Mouse (Mus musculus) forebrain, embryonic 13.5 days (tissue): ENCODE measurements at regions not wholly inside any gene's neighbourhood (a gene's known extent, or its start where the extent isn't known, plus 50 kb on each side); places are given as distances from the start of the nearest gene placed in this dataset.

Experiments used
- ATAC-seq: fragments of 200-750 bp; cut with Nextera tagmentation; 2 replicates; pipeline ENCODE4 v1.8.0; 2017
- H3K27ac ChIP-seq: fragments of 300-500 bp; sonication (generic); 2 replicates; pipeline ENCODE4 v1.5.1; 2015; ENCODE audit warnings: inconsistent platforms, mild to moderate bottlenecking, moderate library complexity
- H3K27me3 ChIP-seq: fragments of 300-500 bp; sonication (generic); 2 replicates; pipeline ENCODE4 v1.6.1; 2015; ENCODE audit warnings: mild to moderate bottlenecking, inconsistent platforms
- H3K36me3 ChIP-seq: fragments of 300-500 bp; sonication (generic); 2 replicates; pipeline ENCODE4 v1.6.1; 2015; ENCODE audit warnings: mild to moderate bottlenecking, inconsistent platforms; ENCODE audit not compliant: poor library complexity, severe bottlenecking
- H3K4me1 ChIP-seq: fragments of 300-500 bp; sonication (generic); 2 replicates; pipeline ENCODE4 v1.6.1; 2015; ENCODE audit warnings: inconsistent platforms
- H3K4me2 ChIP-seq: fragments of 300-500 bp; sonication (generic); 2 replicates; pipeline ENCODE4 v1.6.1; 2015; ENCODE audit warnings: inconsistent platforms, mild to moderate bottlenecking, moderate library complexity
- H3K4me3 ChIP-seq: fragments of 300-500 bp; sonication (generic); 2 replicates; pipeline ENCODE4 v1.5.1; 2015; ENCODE audit warnings: mild to moderate bottlenecking, inconsistent platforms
- H3K9ac ChIP-seq: fragments of 300-500 bp; sonication (generic); 2 replicates; pipeline ENCODE4 v1.6.1; 2015; ENCODE audit warnings: mild to moderate bottlenecking, inconsistent platforms
- H3K9me3 ChIP-seq: fragments of 300-500 bp; sonication (generic); replicated peaks from 2 replicates; pipeline ENCODE4 v1.6.1; 2016; ENCODE audit warnings: inconsistent platforms
- WGBS: fragments of 180-500 bp; shearing (Covaris S2); methylation state at CpG from one replicate; pipeline ENCODE4 v1.1.7; 2015; 5-methylcytosine and 5-hydroxymethylcytosine counted together

DNA sequence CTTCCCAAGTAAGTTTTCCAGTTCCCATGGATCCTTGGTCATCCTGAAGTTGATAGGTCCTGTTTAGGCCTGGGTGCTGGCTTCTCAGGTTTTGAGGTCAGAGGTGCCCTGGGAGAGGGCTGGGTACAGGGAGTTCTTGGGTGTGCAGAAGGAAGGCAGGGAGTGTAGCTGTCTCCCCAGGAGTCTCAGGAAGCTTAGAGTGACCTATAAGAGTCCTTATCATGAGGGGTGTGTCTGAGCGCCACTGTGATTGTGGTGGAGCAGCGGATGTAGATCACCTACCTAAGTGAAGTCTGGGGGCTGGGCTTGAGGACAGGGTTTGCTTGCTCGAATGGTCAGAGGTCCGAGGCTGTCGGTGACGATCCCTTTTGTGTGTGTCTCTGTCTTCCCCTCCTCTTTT lies 148.8 kb upstream of the Pitx1 start:
- peaks cover 20% of the 10 kb centered on the region; the same call in 1 of the 2 replicates for H3K4me1 ChIP-seq
- no peaks in the 10 kb centered on the region for H3K36me3 ChIP-seq
- WGBS = 37% methylated on average over 6 of the region's 6 CpGs
- H3K27ac ChIP-seq = no peak overlapping the region
- ATAC-seq = no peak
- H3K4me3 ChIP-seq = no peak overlapping the region
- peaks cover 28% of the 10 kb centered on the region for H3K27me3 ChIP-seq
- H3K9me3 ChIP-seq = no peaks in the 10 kb centered on the region
- H3K9ac ChIP-seq = no peak overlapping the region
- no peak overlapping the region for H3K4me2 ChIP-seq

DNA sequence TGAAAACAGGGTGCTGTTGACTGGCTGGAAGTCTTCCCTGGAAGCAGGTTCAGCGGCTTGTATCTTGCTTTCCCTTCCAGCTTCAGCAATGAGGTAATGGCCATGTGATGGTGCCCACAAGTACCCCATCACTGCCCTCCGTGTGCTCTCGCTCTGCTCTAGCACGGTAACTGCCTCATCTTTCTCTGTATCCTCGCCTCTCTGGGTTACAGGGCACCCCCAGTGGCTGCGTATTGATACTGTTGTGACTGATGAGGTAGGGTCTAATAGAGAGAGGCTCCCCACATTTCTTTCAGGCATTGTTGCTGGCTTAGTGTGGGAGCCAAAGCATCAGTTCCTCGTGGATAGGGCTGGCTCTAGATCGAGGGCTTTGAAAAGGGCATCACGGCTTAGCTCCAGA lies 147.9 kb upstream of the Pitx1 start:
- ATAC-seq = no peak
- Histone ChIP-seq H3K9ac (no peak overlapping the region), H3K27ac (no peak overlapping the region), H3K27me3 (peaks cover 31% of the 10 kb centered on the region), H3K4me2 (no peak overlapping the region), H3K4me1 (peaks cover 14% of the 10 kb centered on the region; the same call in 1 of the 2 replicates), H3K4me3 (no peak overlapping the region), H3K36me3 (no peaks in the 10 kb centered on the region), H3K9me3 (no peaks in the 10 kb centered on the region)
- 34% methylated on average over 9 of the region's 9 CpGs for WGBS

DNA sequence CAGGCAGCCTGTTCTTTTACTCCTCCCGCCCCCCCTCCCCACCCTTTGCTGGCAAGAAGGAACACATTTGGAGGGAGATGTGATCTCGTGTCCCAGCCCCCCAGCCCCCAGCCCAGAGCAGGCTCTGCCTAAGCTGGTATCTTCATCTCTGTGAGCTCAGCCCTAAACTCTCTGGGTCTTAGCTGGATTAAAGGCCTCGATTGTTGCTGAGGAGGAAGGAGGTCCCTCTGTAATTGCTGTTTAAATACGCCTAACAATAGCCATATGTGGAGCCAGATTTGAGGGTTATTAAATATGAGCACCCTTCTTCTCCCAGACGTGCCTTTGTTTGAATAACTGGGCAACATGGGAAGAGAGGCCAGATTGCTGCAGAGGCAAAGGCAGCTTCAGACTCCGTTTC lies 145.0 kb upstream of the Pitx1 start:
- H3K4me1 ChIP-seq = peaks cover 14% of the 10 kb centered on the region; the same call in 1 of the 2 replicates
- no peak overlapping the region for H3K4me3 ChIP-seq
- H3K9me3 ChIP-seq = no peaks in the 10 kb centered on the region
- no peak overlapping the region for H3K9ac ChIP-seq
- WGBS = 42% methylated on average over 6 of the region's 6 CpGs
- H3K36me3 ChIP-seq = no peaks in the 10 kb centered on the region
- H3K4me2 ChIP-seq = no peak overlapping the region
- H3K27ac ChIP-seq = no peak overlapping the region
- no peak for ATAC-seq
- peaks cover 28% of the 10 kb centered on the region for H3K27me3 ChIP-seq

DNA sequence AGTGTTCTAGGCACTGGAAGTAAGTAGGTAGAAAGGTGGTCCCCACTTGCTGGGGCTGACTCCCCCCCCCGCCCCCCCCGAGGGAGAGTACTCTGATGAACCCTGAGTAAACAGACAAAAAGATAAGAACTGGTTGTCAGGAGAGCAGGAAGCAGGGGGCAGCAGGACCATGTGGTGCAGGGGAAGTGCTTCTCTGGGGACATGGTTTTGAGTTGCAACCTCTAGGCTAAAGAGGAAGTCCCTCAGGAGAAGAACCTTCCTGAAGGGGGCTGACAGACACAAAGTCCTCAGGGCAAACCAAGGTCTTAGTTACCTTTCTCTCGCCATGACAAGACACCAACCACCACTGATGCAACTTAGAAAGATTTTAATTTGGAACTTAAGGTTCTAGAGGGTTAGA lies 141.9 kb upstream of the Pitx1 start:
- H3K9me3 ChIP-seq = no peaks in the 10 kb centered on the region
- H3K27ac ChIP-seq = no peak overlapping the region
- no peak for ATAC-seq
- H3K4me2 ChIP-seq = no peak overlapping the region
- H3K9ac ChIP-seq = no peak overlapping the region
- H3K4me1 ChIP-seq = no peaks in the 10 kb centered on the region
- 80% methylated on average over 3 of the region's 3 CpGs for WGBS
- no peaks in the 10 kb centered on the region for H3K36me3 ChIP-seq
- H3K27me3 ChIP-seq = peaks cover 11% of the 10 kb centered on the region; the same call in 1 of the 2 replicates
- H3K4me3 ChIP-seq = no peak overlapping the region

DNA sequence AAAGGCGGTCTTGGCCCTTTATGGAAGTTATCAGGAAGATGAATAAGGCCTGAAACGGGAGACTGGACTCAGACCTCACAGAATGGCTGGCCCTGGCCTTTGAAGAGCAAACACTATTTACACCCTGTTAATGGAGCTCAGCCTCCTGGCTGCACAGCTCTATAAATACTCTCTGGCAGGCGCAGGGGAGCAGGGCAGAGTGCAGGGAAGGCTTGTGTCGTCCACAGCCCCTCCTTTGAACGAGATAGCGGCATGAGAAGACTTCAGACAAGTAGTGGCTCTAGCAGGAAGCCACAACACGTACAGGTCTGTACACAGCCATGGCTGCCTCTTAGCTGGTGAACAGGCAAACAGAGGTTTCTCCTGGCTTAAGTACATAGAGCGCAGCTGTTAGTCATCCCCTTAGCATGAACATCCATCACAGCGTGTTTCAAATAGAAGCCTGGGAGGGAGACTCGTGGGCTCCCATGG lies 141.0 kb upstream of the Pitx1 start:
- Histone ChIP-seq H3K9ac (no peak overlapping the region), H3K9me3 (no peaks in the 10 kb centered on the region), H3K4me1 (no peaks in the 10 kb centered on the region), H3K27me3 (peaks cover 3% of the 10 kb centered on the region; the same call in 1 of the 2 replicates), H3K36me3 (no peaks in the 10 kb centered on the region), H3K27ac (no peak overlapping the region), H3K4me3 (no peak overlapping the region), H3K4me2 (no peak overlapping the region)
- WGBS = 56% methylated on average over 10 of the region's 10 CpGs
- ATAC-seq = no peak

DNA sequence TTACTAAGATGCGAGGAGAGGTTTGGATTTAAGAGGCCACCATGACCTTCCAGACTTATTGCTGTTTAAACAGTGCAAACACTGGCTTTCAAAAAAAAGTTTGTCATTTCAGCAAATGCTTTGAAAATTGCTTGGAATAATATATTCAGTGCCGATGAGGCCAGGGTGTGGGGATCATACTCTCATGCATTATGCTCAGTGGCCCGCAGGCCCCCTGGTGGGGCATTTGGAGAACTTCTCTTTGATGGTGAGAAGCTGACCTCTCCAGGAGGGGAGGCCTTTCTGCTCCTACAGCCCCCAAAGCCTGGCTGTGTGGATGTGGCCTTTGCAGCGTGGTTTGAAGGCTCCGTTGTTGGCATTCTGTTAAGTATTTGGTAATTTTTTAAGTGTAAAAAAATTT lies 138.1 kb upstream of the Pitx1 start:
- Histone ChIP-seq H3K27ac (no peak overlapping the region), H3K4me3 (no peak overlapping the region), H3K9ac (no peak overlapping the region), H3K27me3 (peaks cover under 1% of the 10 kb centered on the region; the same call in 1 of the 2 replicates), H3K4me2 (no peak overlapping the region), H3K36me3 (no peaks in the 10 kb centered on the region), H3K9me3 (no peaks in the 10 kb centered on the region; the same call in 1 of the 2 replicates), H3K4me1 (no peaks in the 10 kb centered on the region)
- no peak for ATAC-seq
- 51% methylated on average over 5 of the region's 5 CpGs for WGBS

DNA sequence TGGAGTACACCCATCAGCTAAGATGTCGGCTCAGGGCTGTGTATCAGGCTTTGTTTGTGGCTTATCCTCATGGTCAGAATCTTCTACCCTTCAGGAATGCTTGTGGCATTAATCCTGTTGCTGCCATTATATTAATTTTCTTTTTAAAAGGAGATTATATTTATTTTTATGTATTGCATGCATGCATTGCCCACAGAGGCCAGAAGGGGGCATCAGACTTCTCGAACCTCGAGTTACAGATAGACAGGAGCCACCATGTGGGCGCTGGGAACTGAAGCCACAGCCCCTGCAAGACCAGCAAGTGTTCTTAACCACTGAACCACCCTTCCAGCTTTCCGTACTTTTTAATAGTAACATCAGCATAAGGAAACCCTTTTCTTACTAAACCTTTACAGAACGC lies 134.7 kb upstream of the Pitx1 start:
- WGBS = 90% methylated on average over 6 of the region's 6 CpGs
- H3K27ac ChIP-seq = no peak overlapping the region
- H3K4me1 ChIP-seq = no peaks in the 10 kb centered on the region
- no peak overlapping the region for H3K4me2 ChIP-seq
- no peak for ATAC-seq
- no peak overlapping the region for H3K9ac ChIP-seq
- H3K4me3 ChIP-seq = no peak overlapping the region
- no peaks in the 10 kb centered on the region for H3K36me3 ChIP-seq
- no peaks in the 10 kb centered on the region; the same call in 1 of the 2 replicates for H3K9me3 ChIP-seq
- H3K27me3 ChIP-seq = peaks cover 7% of the 10 kb centered on the region

DNA sequence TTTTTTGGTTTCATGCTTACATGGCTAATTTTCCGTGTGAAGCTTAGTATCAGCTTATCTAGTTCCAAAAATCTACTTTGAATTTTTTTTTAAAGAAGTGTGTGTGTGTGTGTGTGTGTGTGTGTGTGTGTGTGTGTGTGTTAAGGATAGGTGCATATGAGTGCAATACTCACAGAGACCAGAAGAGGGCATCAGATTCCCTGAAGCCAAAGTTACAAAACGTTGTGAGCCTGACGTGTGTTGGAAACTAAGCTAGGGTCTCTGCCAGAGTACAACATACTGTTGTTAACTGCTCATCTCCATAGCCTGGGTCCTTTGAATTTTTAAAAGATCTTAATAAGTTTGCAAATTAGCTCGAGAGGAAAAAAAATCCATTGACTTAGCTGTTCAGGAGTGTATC lies 133.5 kb upstream of the Pitx1 start:
- WGBS = 87% methylated on average over 4 of the region's 4 CpGs
- H3K27ac ChIP-seq = no peak overlapping the region
- no peaks in the 10 kb centered on the region for H3K36me3 ChIP-seq
- peaks cover 3% of the 10 kb centered on the region; the same call in 1 of the 2 replicates for H3K4me1 ChIP-seq
- no peak overlapping the region for H3K4me2 ChIP-seq
- H3K9ac ChIP-seq = no peak overlapping the region
- H3K27me3 ChIP-seq = peaks cover 17% of the 10 kb centered on the region
- no peaks in the 10 kb centered on the region; the same call in 1 of the 2 replicates for H3K9me3 ChIP-seq
- no peak overlapping the region for H3K4me3 ChIP-seq
- no peak for ATAC-seq

DNA sequence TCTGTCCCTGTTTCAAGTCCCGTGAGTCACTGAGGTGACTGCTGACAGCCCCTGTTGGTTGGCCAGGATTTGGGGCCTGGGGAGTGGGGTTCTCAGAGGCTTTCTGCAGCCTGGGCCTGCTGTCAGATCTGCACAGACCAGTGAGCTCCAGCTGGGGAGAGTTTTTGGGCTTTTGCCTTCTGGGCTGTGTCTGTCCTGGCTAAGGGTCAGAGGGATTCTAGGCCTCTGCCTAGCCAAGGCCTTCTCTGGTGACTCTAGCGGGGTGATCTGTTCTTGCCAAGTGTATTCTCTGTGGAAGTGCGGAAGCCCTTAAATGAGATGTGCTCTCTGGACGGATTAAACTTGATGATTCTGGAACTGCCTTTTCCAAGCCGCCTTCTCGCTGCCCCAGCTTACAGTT lies 131.2 kb upstream of the Pitx1 start:
- no peak for ATAC-seq
- Histone ChIP-seq H3K27me3 (peaks cover 39% of the 10 kb centered on the region), H3K27ac (no peak overlapping the region), H3K4me2 (no peak overlapping the region), H3K9ac (no peak overlapping the region), H3K9me3 (no peaks in the 10 kb centered on the region; the same call in 1 of the 2 replicates), H3K4me1 (peaks cover 14% of the 10 kb centered on the region), H3K36me3 (no peaks in the 10 kb centered on the region), H3K4me3 (no peak overlapping the region)
- 82% methylated on average over 6 of the region's 6 CpGs for WGBS

DNA sequence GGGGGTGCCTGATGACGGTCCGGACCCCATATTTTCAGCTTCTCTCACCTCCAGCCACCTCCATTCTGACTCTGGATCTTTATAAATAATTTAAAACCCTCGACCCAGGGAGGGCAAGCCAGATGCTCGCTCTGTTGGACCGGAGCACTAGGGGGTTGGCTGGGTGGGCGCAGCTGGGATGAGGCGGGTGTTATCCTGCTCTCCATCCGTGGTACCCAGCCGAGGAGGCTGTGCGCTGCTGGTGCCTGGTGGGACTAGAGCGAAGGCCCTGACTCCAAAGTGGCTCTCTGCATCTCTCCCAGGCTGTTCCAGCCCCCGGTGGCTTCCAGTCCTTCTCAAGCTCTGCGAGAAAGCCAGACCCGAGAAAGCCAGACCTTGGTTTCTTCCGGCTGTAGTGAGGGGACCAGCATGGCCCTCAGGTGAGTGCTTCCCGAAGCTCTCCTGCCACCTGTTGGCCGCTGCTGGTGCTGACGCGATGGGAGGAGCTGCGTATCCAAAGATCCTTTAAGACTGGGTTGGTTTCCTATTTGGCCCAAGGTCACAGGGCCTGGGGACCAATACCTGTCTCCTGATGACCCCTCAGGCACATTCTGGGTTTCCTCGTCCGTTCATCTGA lies 127.1 kb upstream of the Pitx1 start:
- no peaks in the 10 kb centered on the region for H3K9me3 ChIP-seq
- H3K4me1 ChIP-seq = peaks cover 17% of the 10 kb centered on the region
- peak; percentile 72 for ATAC-seq
- 5% methylated on average over 22 of the region's 22 CpGs for WGBS
- peak overlapping the region; percentile 54 for H3K9ac ChIP-seq
- peak overlapping the region; percentile 63 for H3K4me2 ChIP-seq
- H3K27me3 ChIP-seq = peaks cover 50% of the 10 kb centered on the region
- no peak overlapping the region for H3K27ac ChIP-seq
- H3K4me3 ChIP-seq = peak overlapping the region; percentile 31
- no peaks in the 10 kb centered on the region for H3K36me3 ChIP-seq

DNA sequence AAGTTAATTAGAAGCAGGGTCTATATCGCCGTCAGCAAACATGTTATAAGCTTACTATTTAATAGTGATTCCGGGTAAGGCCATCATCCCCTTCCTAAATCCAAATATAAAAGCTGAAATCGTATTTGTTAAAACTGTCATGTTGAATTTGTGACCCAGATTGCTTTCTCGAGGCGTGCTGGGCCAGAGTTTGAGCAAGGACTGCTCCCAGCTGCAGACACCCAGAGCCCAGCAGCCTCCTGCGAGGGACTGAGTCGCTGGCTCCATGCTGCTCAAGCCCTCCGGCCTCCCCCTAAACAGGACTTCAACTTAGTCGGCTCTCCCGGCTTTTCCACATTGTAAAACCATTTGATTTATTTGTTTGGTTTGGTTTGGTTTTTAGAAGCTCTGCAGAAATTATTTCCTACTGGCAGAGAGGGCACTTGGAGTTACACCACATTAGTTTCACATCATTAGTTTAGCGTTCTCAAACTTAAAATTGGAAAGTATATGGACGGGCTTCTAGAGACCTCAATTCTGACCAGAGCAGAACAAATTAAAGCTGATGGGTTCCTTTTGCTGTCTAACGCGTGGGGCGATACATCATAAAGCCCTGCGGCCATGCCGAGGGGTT lies 126.4 kb upstream of the Pitx1 start:
- Histone ChIP-seq H3K9me3 (no peaks in the 10 kb centered on the region), H3K36me3 (no peaks in the 10 kb centered on the region), H3K27ac (no peak overlapping the region), H3K4me3 (0 out of 2 replicates have a peak overlapping the region, but pooled peaks have one; percentile 1), H3K4me1 (peaks cover 20% of the 10 kb centered on the region), H3K9ac (no peak overlapping the region), H3K4me2 (peak overlapping the region; percentile 63), H3K27me3 (peaks cover 50% of the 10 kb centered on the region)
- ATAC-seq = no peak
- WGBS = 14% methylated on average over 18 of the region's 18 CpGs

DNA sequence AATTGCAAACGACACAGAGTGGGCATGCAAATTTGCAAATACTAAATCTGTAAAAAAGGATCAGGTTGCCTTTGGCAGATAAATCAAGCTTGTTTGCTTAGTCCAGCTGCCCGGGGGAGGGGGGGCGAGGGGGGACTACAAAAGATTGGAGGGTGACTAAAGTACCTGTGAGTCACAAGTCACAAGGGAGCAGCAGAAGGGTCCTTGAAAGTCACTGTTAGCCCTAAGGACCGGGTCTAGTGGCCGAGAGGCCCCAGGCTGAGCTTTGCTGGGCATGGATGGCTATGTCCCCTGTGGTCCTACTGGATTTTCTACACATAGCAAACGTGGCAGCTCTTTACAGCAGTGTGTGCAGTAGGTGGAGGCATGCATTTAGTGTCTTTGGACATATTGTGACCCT lies 118.4 kb upstream of the Pitx1 start:
- H3K27me3 ChIP-seq = no peaks in the 10 kb centered on the region; the same call in 1 of the 2 replicates
- no peaks in the 10 kb centered on the region for H3K36me3 ChIP-seq
- no peak for ATAC-seq
- H3K4me2 ChIP-seq = no peak overlapping the region
- WGBS = 69% methylated on average over 6 of the region's 6 CpGs
- no peak overlapping the region for H3K27ac ChIP-seq
- 0 out of 2 replicates have a peak, but pooled peaks cover 5% of the 10 kb centered on the region for H3K4me1 ChIP-seq
- H3K9me3 ChIP-seq = no peaks in the 10 kb centered on the region
- no peak overlapping the region for H3K4me3 ChIP-seq
- H3K9ac ChIP-seq = no peak overlapping the region
